Mouse (Mus musculus) small intestine, adult 2 months (tissue): ENCODE data around the gene Gna14.

Experiments used
- CTCF ChIP-seq: fragments of 200-500 bp; IDR thresholded peaks from 2 replicates; pipeline ENCODE4 v1.5.1; 2012; ENCODE audit warnings: low read depth, mild to moderate bottlenecking, control low read depth, inconsistent platforms, low read length, moderate library complexity, mixed read lengths; ENCODE audit not compliant: insufficient replicate concordance, insufficient read length; ENCODE audit errors: extremely low read depth
- POLR2A ChIP-seq: fragments of 200-500 bp; IDR thresholded peaks from 2 replicates; pipeline ENCODE4 v1.6.1; 2012; ENCODE audit warnings: low read depth, mild to moderate bottlenecking, control low read depth, inconsistent platforms, low read length, moderate library complexity

- TF ChIP-seq POLR2A (no peak), CTCF (no peak)
These were observed 25.3 kb downstream of the Gna14 start for GRCm38 (mm10) chr19:16460831-16461230.
